Mouse (Mus musculus) lung, postnatal 0 days (tissue): ENCODE measurements at regions not wholly inside any gene's neighbourhood (a gene's known extent, or its start where the extent isn't known, plus 50 kb on each side); places are given as distances from the start of the nearest gene placed in this dataset.

ENCODE experiments used
- ATAC-seq: fragments of 200-750 bp; cut with Nextera tagmentation; 2 replicates; pipeline ENCODE4 v1.8.0; 2017; ENCODE audit warnings: moderate library complexity
- DNase-seq: peaks from one replicate; pipeline ENCODE4 v3.0.0-alpha.2; 2016; ENCODE audit warnings: low spot score
- H3K27ac ChIP-seq: fragments of 300-500 bp; sonication (generic); 2 replicates; pipeline ENCODE4 v1.5.1; 2014; ENCODE audit warnings: antibody characterized with exemption, mild to moderate bottlenecking, low read length, mixed read lengths
- H3K27me3 ChIP-seq: fragments of 300-500 bp; sonication (generic); replicated peaks from 2 replicates; pipeline ENCODE4 v1.6.1; 2014; ENCODE audit warnings: low read length, mixed read lengths; ENCODE audit not compliant: insufficient read depth
- H3K36me3 ChIP-seq: fragments of 300-500 bp; sonication (generic); 2 replicates; pipeline ENCODE4 v1.6.1; 2014; ENCODE audit warnings: low read length, mixed read lengths; ENCODE audit not compliant: insufficient read depth
- H3K4me1 ChIP-seq: fragments of 300-500 bp; sonication (generic); 2 replicates; pipeline ENCODE4 v1.6.1; 2014; ENCODE audit warnings: antibody characterized with exemption, low read depth, low read length, mixed read lengths; ENCODE audit not compliant: insufficient read depth
- H3K4me2 ChIP-seq: fragments of 300-500 bp; sonication (generic); replicated peaks from 2 replicates; pipeline ENCODE4 v1.6.1; 2014; ENCODE audit warnings: low read depth, mild to moderate bottlenecking, low read length, moderate library complexity, mixed read lengths
- H3K4me3 ChIP-seq: fragments of 300-500 bp; sonication (generic); 2 replicates; pipeline ENCODE4 v1.5.1; 2014; ENCODE audit warnings: low read depth, low read length
- H3K9ac ChIP-seq: fragments of 300-500 bp; sonication (generic); replicated peaks from 2 replicates; pipeline ENCODE4 v1.6.1; 2014; ENCODE audit warnings: low read depth, mild to moderate bottlenecking
- H3K9me3 ChIP-seq: fragments of 300-500 bp; sonication (generic); 2 replicates; pipeline ENCODE4 v1.6.1; 2016; ENCODE audit warnings: low read length, mixed read lengths
- CTCF ChIP-seq: IDR thresholded peaks from 2 replicates; pipeline ENCODE4 v1.5.1; 2016; ENCODE audit warnings: antibody characterized with exemption, mild to moderate bottlenecking
- EP300 ChIP-seq: IDR thresholded peaks from 2 replicates; pipeline ENCODE4 v1.6.1; 2016; ENCODE audit warnings: antibody characterized with exemption, mild to moderate bottlenecking, control low read depth
- whole genome bisulfite sequencing: fragments of 180-500 bp; shearing (Covaris S2); extraction: QIAGEN DNeasy Blood & Tissue Kit; methylation state at CpG from one replicate; pipeline ENCODE4 v1.1.7; 2014; 5-methylcytosine and 5-hydroxymethylcytosine counted together

- Histone ChIP-seq H3K4me3 (no peak overlapping the region), H3K4me2 (no peak overlapping the region), H3K9me3 (no peaks in the 10 kb centered on the region), H3K36me3 (no peaks in the 10 kb centered on the region), H3K27me3 (no peaks in the 10 kb centered on the region), H3K9ac (no peak overlapping the region), H3K27ac (no peak overlapping the region), H3K4me1 (no peaks in the 10 kb centered on the region)
- DNase-seq = no peak
- TF ChIP-seq EP300 (no peak), CTCF (no peak)
- ATAC-seq = no peak
- WGBS = 70% methylated on average over 2 of the region's 2 CpGs
Observed at GRCm38 (mm10) chr4:89034822-89035221, 102.1 kb upstream of the Mtap start.

GRCm38 (mm10) chr4:89034299-89034698 lies 102.6 kb upstream of the Mtap start:
- no peak for DNase-seq
- Histone ChIP-seq H3K27ac (no peak overlapping the region), H3K4me3 (no peak overlapping the region), H3K4me2 (no peak overlapping the region), H3K27me3 (no peaks in the 10 kb centered on the region), H3K9ac (no peak overlapping the region), H3K4me1 (no peaks in the 10 kb centered on the region), H3K36me3 (no peaks in the 10 kb centered on the region), H3K9me3 (no peaks in the 10 kb centered on the region)
- ATAC-seq = no peak
- TF ChIP-seq EP300 = no peak
- TF ChIP-seq CTCF = no peak
- WGBS = 64% methylated on average over 3 of the region's 3 CpGs

- Histone ChIP-seq H3K4me2 (no peak overlapping the region), H3K27me3 (no peaks in the 10 kb centered on the region), H3K4me3 (no peak overlapping the region), H3K36me3 (no peaks in the 10 kb centered on the region), H3K27ac (no peak overlapping the region), H3K9me3 (no peaks in the 10 kb centered on the region), H3K4me1 (no peaks in the 10 kb centered on the region), H3K9ac (no peak overlapping the region)
- TF ChIP-seq CTCF (no peak), EP300 (no peak)
- ATAC-seq (no peak), DNase-seq (peak; percentile 11)
- 13% methylated on average over 2 of the region's 2 CpGs for WGBS
Observed at GRCm38 (mm10) chr4:89012681-89013353, 124.1 kb upstream of the Mtap start.

GRCm38 (mm10) chr4:89008561-89008960 lies 128.4 kb upstream of the Mtap start:
- Histone ChIP-seq H3K4me2 (no peak overlapping the region), H3K36me3 (no peaks in the 10 kb centered on the region), H3K4me1 (no peaks in the 10 kb centered on the region), H3K9ac (no peak overlapping the region), H3K9me3 (no peaks in the 10 kb centered on the region), H3K27me3 (no peaks in the 10 kb centered on the region), H3K27ac (no peak overlapping the region), H3K4me3 (no peak overlapping the region)
- 69% methylated on average over 5 of the region's 5 CpGs for WGBS
- no peak for TF ChIP-seq CTCF
- no peak for TF ChIP-seq EP300
- ATAC-seq = no peak
- DNase-seq = no peak

- no peaks in the 10 kb centered on the region for H3K9me3 ChIP-seq
Observed at GRCm38 (mm10) chr4:89001470-89001869, 121.5 kb upstream of the Ifne start.

GRCm38 (mm10) chr4:89000855-89001254 lies 120.9 kb upstream of the Ifne start:
- ATAC-seq (no peak), DNase-seq (no peak)
- Histone ChIP-seq H3K9me3 (no peaks in the 10 kb centered on the region), H3K9ac (no peak overlapping the region), H3K4me2 (no peak overlapping the region), H3K4me3 (no peak overlapping the region), H3K36me3 (no peaks in the 10 kb centered on the region), H3K27me3 (no peaks in the 10 kb centered on the region), H3K4me1 (no peaks in the 10 kb centered on the region), H3K27ac (no peak overlapping the region)
- WGBS = 68% methylated on average over 4 of the region's 4 CpGs
- TF ChIP-seq EP300 (no peak), CTCF (no peak)

More at GRCm38 (mm10) chr4:89001470-89001869, 121.5 kb upstream of the Ifne start:
- Histone ChIP-seq H3K4me2 (no peak overlapping the region), H3K4me3 (no peak overlapping the region), H3K27me3 (no peaks in the 10 kb centered on the region), H3K9ac (no peak overlapping the region), H3K4me1 (no peaks in the 10 kb centered on the region), H3K27ac (no peak overlapping the region), H3K36me3 (no peaks in the 10 kb centered on the region)
- no peak for TF ChIP-seq CTCF
- no peak for TF ChIP-seq EP300
- 79% methylated on average over 4 of the region's 4 CpGs for WGBS
- DNase-seq (no peak), ATAC-seq (no peak)

- 82% methylated on average over 6 of the region's 6 CpGs for WGBS
Observed at GRCm38 (mm10) chr4:89000200-89000599, 120.2 kb upstream of the Ifne start.

More at GRCm38 (mm10) chr4:89000200-89000599, 120.2 kb upstream of the Ifne start:
- Histone ChIP-seq H3K27me3 (no peaks in the 10 kb centered on the region), H3K9me3 (no peaks in the 10 kb centered on the region), H3K9ac (no peak overlapping the region), H3K27ac (no peak overlapping the region), H3K4me1 (no peaks in the 10 kb centered on the region), H3K4me3 (no peak overlapping the region), H3K4me2 (no peak overlapping the region), H3K36me3 (no peaks in the 10 kb centered on the region)
- ATAC-seq = no peak
- DNase-seq = no peak
- TF ChIP-seq EP300 (no peak), CTCF (no peak)
